Mouse (Mus musculus) neutrophil, adult 5-6 weeks (primary cell): Measurements from ENCODE around the gene Chp1. TPM values are rescaled to one million over a fixed set of nuclear protein-coding genes. Genes with fewer than 3 reads are reported as not detected.
"Not testable (repeated sequence)": the region's sequence is repeated elsewhere in the genome, so short reads cannot be mapped to it uniquely, and the experiment has no call there.

ENCODE experiments used
- ATAC-seq: fragments of 151-379, 151-347 bp; 2 replicates; pipeline ENCODE4 v1.8.0; 2017; ENCODE audit warnings: mild to moderate bottlenecking, moderate TSS enrichment; ENCODE audit not compliant: insufficient number of reproducible peaks, poor library complexity, low FRiP score, severe bottlenecking; ENCODE audit errors: extremely low read depth
- total RNA-seq: library from RNA; stranded (forward); fragments of 200-1000 nt; gene quantifications from 2 replicates; pipeline ENCODE4 v1.2.3, GENCODE M21; 2017

Gene Chp1
- total RNA-seq, result 143 and 172 TPM in 2 replicates

- peak; percentile 91 for ATAC-seq
These were observed at the start of gene Chp1, which contains the start of gene Exd1 for GRCm38 (mm10) chr2:119547522-119548370. Gene Chp1 (plus strand): TSS chr2:119547697. Gene Exd1 (minus strand): TSS chr2:119547627.

- ATAC-seq, result no peak
These were observed 48.6 kb upstream of the Chp1 start for GRCm38 (mm10) chr2:119498859-119499258.

GRCm38 (mm10) chr2:119500965-119501652, 46.4 kb upstream of the Chp1 start:
- ATAC-seq, result no peak

GRCm38 (mm10) chr2:119507108-119507507, 40.4 kb upstream of the Chp1 start:
- no peak for ATAC-seq

- ATAC-seq, result not testable (repeated sequence)
These were observed 39.0 kb upstream of the Chp1 start for GRCm38 (mm10) chr2:119508518-119508917.

- ATAC-seq, result no peak
These were observed 36.6 kb upstream of the Chp1 start for GRCm38 (mm10) chr2:119510856-119511255.

- ATAC-seq, result no peak
These were observed 35.2 kb upstream of the Chp1 start for GRCm38 (mm10) chr2:119512292-119512691.

- ATAC-seq, result no peak
These were observed 33.4 kb upstream of the Chp1 start for GRCm38 (mm10) chr2:119514026-119514522.

DNA sequence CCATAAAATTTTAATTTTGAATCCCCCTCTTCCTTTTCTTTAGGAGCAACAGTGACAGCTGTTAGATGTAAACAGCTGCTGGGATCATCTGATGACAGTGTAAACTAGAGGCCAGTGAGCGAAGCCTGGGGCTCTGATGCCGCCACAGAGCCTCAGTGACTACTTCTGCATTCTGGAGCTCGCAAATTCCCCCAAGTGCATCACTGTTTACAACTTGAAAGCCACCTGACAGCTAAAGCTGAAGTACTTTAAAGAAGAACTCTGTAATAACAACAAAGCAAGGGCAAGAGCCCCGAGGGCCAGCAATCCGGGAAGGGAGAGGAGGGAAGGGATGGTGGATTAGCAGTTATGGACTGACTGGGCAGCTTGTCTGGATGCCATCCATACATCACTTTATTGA, 30.7 kb upstream of the Chp1 start:
- 0 out of 2 replicates have a peak, but pooled peaks have one; percentile 41 for ATAC-seq

- ATAC-seq, result no peak
These were observed 26.9 kb upstream of the Chp1 start for GRCm38 (mm10) chr2:119520550-119520949.

- no peak for ATAC-seq
These were observed 23.7 kb upstream of the Chp1 start for GRCm38 (mm10) chr2:119523836-119524235.

- ATAC-seq, result no peak
These were observed 22.1 kb upstream of the Chp1 start for GRCm38 (mm10) chr2:119525422-119525821.

GRCm38 (mm10) chr2:119538802-119539201, 8.7 kb upstream of the Chp1 start:
- ATAC-seq, result no peak

DNA sequence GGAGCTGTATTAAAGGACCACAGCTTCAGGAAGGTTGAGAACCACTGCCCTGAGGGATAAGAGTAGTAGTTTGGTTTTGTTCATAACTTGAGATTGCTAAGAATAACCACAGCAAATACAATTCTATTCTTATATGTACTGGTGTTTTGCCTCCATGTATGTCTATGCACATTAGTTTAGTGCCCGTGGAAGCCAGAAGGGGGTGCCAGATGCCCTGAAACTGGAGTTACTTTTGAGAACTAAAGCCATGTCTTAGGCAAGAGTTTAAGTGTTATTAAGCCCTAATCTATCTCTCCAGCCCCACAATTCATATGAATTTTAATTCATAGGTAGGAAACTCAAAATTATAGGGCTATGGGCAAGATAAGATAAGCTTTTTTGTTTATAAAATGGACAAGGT, 5.4 kb upstream of the Chp1 start:
- ATAC-seq, result peak; percentile 65; the same call in 1 of the 2 replicates

GRCm38 (mm10) chr2:119543656-119544055, 3.8 kb upstream of the Chp1 start:
- ATAC-seq, result no peak

DNA sequence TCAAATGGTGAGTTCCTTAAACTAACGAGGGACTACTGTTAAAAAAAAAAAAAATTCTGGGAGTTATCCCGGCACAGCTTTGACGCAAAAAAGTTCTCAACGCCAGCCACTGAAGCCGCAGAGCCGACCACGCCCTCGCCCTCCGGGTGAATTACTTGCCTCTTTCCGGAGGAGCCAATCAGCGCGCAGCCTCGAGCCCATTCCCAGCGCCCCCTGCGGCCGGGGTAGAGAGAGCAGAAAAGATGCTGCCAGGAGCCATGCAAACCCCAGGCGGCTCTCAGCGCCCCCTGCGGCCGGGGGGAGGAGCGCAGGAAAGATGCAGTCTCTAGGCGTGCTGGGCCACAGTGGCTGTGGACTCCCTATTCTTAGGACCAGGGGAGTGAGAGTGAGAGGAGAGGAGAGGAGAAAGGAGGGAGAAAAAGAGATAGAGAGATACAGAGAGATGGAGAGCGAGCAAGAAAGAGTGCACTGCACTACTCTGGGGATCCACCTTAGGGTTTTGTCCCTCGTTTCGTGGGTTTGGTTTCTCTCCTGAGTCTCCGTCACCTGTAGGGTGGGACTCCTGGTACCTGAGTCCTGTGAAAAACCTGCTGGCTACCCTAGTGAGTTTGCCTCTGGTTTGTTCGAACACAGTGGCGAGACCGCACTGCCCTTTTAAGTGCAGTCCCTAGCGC, 512 bp upstream of the Chp1 start:
- peak; percentile 78 for ATAC-seq

DNA sequence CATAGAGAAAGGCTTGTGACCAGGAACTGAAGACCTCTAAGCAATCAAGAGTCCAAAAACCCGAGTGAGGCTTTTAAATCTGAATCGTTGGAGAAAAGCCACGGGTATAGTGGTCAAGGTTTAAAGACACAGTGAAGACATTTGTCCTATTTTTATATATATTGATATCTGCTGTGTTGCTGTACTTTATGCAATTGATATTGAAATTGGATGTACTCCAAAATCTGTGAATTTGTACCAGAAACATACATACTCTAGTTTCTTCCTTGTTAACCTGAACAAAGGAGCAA, 819 bp downstream of the Chp1 start:
- no peak for ATAC-seq

DNA sequence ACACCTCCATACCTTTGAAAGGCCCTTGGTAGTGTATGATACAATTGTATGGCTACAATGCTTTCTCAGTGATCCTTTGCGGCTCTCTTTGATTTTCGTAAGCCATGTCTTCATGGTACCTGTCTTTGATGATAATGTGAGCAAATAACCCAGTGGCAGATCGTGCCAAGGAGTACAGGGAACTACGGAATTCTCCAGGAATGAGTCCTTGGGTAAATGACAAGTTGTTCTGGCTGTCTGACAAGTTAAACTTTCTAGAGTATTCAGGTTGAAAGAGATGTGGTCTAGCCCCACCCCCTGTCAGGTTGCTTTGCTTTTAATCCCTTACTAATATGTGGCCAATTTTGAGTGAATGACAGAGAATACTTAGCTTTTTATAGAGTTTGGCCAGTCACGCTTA, 1.2 kb downstream of the Chp1 start:
- no peak for ATAC-seq

GRCm38 (mm10) chr2:119549678-119550077, 2.2 kb downstream of the Chp1 start:
- ATAC-seq, result no peak

DNA sequence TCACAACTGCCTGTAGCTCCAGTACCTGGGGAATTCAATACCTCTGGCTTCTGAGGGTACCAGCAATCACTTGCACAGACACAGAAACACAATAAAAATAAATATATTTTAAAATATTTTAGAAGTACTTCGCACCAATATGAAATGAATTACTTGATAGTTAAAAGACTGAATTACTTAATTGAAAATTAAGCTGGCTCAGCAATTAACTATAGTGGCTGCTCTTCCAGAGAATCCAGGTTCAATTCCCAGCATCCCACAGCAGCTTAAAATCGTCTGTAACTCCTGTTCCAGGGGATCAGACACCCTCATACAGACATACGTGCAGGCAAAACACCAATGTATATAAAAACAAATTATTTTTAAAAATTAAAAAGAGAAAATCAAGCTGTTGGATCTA, 10.5 kb downstream of the Chp1 start:
- no peak for ATAC-seq
